Mouse (Mus musculus) heart, embryonic 11.5 days (tissue): Measurements from ENCODE around the gene Tmem106b. TPM values are rescaled to one million over a fixed set of nuclear protein-coding genes. Genes with fewer than 3 reads are reported as not detected.
A peak's percentile ranks its signal among the peaks of the same experiment; 100 is the strongest.

Source experiments
- ATAC-seq: fragments of 200-750 bp; cut with Nextera tagmentation; replicated peaks from 2 replicates; pipeline ENCODE4 v1.8.0; 2017; ENCODE audit warnings: moderate library complexity; ENCODE audit not compliant: insufficient number of reproducible peaks, low FRiP score, low TSS enrichment
- H3K27ac ChIP-seq: fragments of 300-500 bp; sonication (generic); 2 replicates; pipeline ENCODE4 v1.5.1; 2014; ENCODE audit warnings: mild to moderate bottlenecking, low read depth, low read length
- H3K27me3 ChIP-seq: fragments of 300-500 bp; sonication (generic); 2 replicates; pipeline ENCODE4 v1.6.1; 2014; ENCODE audit warnings: mild to moderate bottlenecking, low read length, mixed read lengths; ENCODE audit not compliant: control insufficient read depth, insufficient read depth
- H3K36me3 ChIP-seq: fragments of 300-500 bp; sonication (generic); 2 replicates; pipeline ENCODE4 v1.6.1; 2014; ENCODE audit warnings: mild to moderate bottlenecking, low read length, moderate library complexity, mixed read lengths; ENCODE audit not compliant: control insufficient read depth, insufficient read depth
- H3K4me1 ChIP-seq: fragments of 300-500 bp; sonication (generic); 2 replicates; pipeline ENCODE4 v1.6.1; 2014; ENCODE audit warnings: low read length; ENCODE audit not compliant: control insufficient read depth, insufficient read depth
- H3K4me2 ChIP-seq: fragments of 300-500 bp; sonication (generic); 2 replicates; pipeline ENCODE4 v1.6.1; 2014; ENCODE audit warnings: mild to moderate bottlenecking, moderate library complexity
- H3K4me3 ChIP-seq: fragments of 300-500 bp; sonication (generic); 2 replicates; pipeline ENCODE4 v1.5.1; 2014; ENCODE audit warnings: low read depth, low read length
- H3K9ac ChIP-seq: fragments of 300-500 bp; sonication (generic); 2 replicates; pipeline ENCODE4 v1.6.1; 2014; ENCODE audit warnings: mild to moderate bottlenecking, low read depth, low read length, moderate library complexity
- H3K9me3 ChIP-seq: fragments of 300-500 bp; sonication (generic); replicated peaks from 2 replicates; pipeline ENCODE4 v1.6.1; 2016; ENCODE audit warnings: low read length; ENCODE audit not compliant: control insufficient read depth
- WGBS: fragments of 180-500 bp; shearing (Covaris S2); extraction: QIAGEN DNeasy Blood & Tissue Kit; methylation state at CpG from one replicate; pipeline ENCODE4 v1.1.7; 2014; ENCODE audit not compliant: insufficient replicate concordance; 5-methylcytosine and 5-hydroxymethylcytosine counted together
- polyA plus RNA-seq: library from polyadenylated mRNA; unstranded; fragments of >200 nt; fragmentation: Nextera tagmentation; extraction: Ambion mirVana; gene quantifications from 2 replicates; pipeline ENCODE4 v1.2.1, GENCODE M21; 2014

Gene Tmem106b
- polyA plus RNA-seq, 1 experiment from 2014 or later = 27.5 TPM

GRCm38 (mm10) chr6:13062691-13063255, 6.8 kb upstream of the Tmem106b start:
- Histone ChIP-seq H3K9me3 (no peaks in the 10 kb centered on the region), H3K27me3 (no peaks in the 10 kb centered on the region), H3K4me2 (no peak overlapping the region), H3K27ac (no peak overlapping the region), H3K9ac (no peak overlapping the region), H3K4me1 (no peaks in the 10 kb centered on the region), H3K4me3 (no peak overlapping the region), H3K36me3 (no peaks in the 10 kb centered on the region)
- no peak for ATAC-seq
- WGBS = 68% methylated on average over 2 of the region's 2 CpGs

GRCm38 (mm10) chr6:13070147-13070425, 527 bp downstream of the Tmem106b start:
- Histone ChIP-seq H3K36me3 (peaks cover 3% of the 10 kb centered on the region; the same call in 1 of the 2 replicates), H3K27ac (peak overlapping the region; percentile 85), H3K27me3 (no peaks in the 10 kb centered on the region), H3K9me3 (no peaks in the 10 kb centered on the region), H3K9ac (peak overlapping the region; percentile 93), H3K4me3 (peak overlapping the region; percentile 97), H3K4me1 (peaks cover 4% of the 10 kb centered on the region; the same call in 1 of the 2 replicates), H3K4me2 (peak overlapping the region; percentile 77)
- ATAC-seq = 0 out of 2 replicates have a peak, but pooled peaks have one; percentile 20
- WGBS = 1% methylated on average over 11 of the region's 11 CpGs

- 41% methylated on average over 4 of the region's 4 CpGs for WGBS
- no peak overlapping the region for H3K27ac ChIP-seq
- peak; percentile 25 for ATAC-seq
These were observed 926 bp downstream of the Tmem106b start for GRCm38 (mm10) chr6:13070485-13070884.

DNA sequence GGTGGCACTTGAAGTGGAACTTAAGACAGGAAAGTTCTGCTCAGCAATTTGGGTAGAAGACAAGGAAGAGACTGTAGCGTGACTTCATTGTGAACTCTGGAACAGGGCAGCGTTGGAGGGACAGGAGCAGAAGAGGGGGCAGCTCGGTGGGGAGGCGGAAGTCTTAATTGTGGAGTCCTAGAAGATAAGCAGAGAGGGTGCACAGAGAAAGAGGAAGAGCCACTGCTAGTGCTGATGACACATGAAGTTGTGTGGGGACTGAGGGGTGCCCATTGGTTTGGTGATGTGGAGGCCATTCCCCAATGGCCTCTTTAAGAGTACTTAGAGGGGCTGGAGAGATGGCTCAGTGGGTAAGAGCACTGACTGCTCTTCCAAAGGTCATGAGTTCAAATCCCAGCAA, 3.5 kb downstream of the Tmem106b start:
- H3K4me1 ChIP-seq = peaks cover 4% of the 10 kb centered on the region; the same call in 1 of the 2 replicates
- H3K36me3 ChIP-seq = peaks cover 13% of the 10 kb centered on the region
- ATAC-seq = no peak
- WGBS = 86% methylated on average over 4 of the region's 4 CpGs
- H3K9ac ChIP-seq = no peak overlapping the region
- H3K4me2 ChIP-seq = no peak overlapping the region
- no peak overlapping the region for H3K4me3 ChIP-seq
- no peak overlapping the region for H3K27ac ChIP-seq
- no peaks in the 10 kb centered on the region for H3K27me3 ChIP-seq
- no peaks in the 10 kb centered on the region for H3K9me3 ChIP-seq

More at GRCm38 (mm10) chr6:13070485-13070884, 926 bp downstream of the Tmem106b start:
- peak overlapping the region; percentile 77 for H3K4me2 ChIP-seq
- H3K4me3 ChIP-seq = peak overlapping the region; percentile 97
- peaks cover 5% of the 10 kb centered on the region; the same call in 1 of the 2 replicates for H3K36me3 ChIP-seq
- H3K27me3 ChIP-seq = no peaks in the 10 kb centered on the region
- H3K9ac ChIP-seq = peak overlapping the region; percentile 93
- H3K4me1 ChIP-seq = peaks cover 4% of the 10 kb centered on the region; the same call in 1 of the 2 replicates
- no peaks in the 10 kb centered on the region for H3K9me3 ChIP-seq

GRCm38 (mm10) chr6:13073876-13074275, 4.3 kb downstream of the Tmem106b start:
- H3K27me3 ChIP-seq = no peaks in the 10 kb centered on the region
- H3K4me2 ChIP-seq = no peak overlapping the region
- 94% methylated on average over 2 of the region's 2 CpGs for WGBS
- no peak for ATAC-seq
- no peaks in the 10 kb centered on the region for H3K9me3 ChIP-seq
- no peak overlapping the region for H3K9ac ChIP-seq
- peaks cover 19% of the 10 kb centered on the region for H3K36me3 ChIP-seq
- H3K27ac ChIP-seq = no peak overlapping the region
- no peak overlapping the region for H3K4me3 ChIP-seq
- peaks cover 4% of the 10 kb centered on the region; the same call in 1 of the 2 replicates for H3K4me1 ChIP-seq

DNA sequence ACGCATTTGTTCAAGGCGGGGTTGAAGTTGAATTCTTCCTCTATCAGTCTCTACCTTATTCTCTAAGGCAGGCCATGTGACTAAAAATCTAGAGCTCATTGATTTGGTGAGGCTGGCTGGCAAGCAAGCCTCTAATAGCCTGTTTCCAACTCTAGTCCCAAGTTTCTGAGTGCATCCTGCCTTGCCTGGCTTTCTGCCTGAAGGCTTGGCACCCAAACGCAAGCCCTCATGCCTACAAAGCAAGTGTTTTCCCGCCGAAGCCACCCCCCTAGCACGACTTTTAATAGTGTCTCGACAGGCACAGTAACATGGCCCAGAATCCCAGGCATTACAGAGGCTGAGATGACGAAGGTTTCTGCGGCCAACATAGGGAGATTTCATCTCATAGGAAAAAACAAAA, 13.3 kb downstream of the Tmem106b start:
- H3K4me3 ChIP-seq = no peak overlapping the region
- no peak overlapping the region for H3K9ac ChIP-seq
- H3K27me3 ChIP-seq = no peaks in the 10 kb centered on the region
- no peaks in the 10 kb centered on the region for H3K9me3 ChIP-seq
- H3K4me1 ChIP-seq = no peaks in the 10 kb centered on the region
- no peak overlapping the region for H3K4me2 ChIP-seq
- 87% methylated on average over 9 of the region's 9 CpGs for WGBS
- no peak for ATAC-seq
- no peak overlapping the region for H3K27ac ChIP-seq
- H3K36me3 ChIP-seq = peaks cover 23% of the 10 kb centered on the region

- Histone ChIP-seq H3K9ac (no peak overlapping the region), H3K4me1 (no peaks in the 10 kb centered on the region), H3K9me3 (no peaks in the 10 kb centered on the region), H3K27ac (no peak overlapping the region), H3K36me3 (no peaks in the 10 kb centered on the region), H3K4me3 (no peak overlapping the region), H3K4me2 (no peak overlapping the region), H3K27me3 (no peaks in the 10 kb centered on the region)
- WGBS = 84% methylated on average over 2 of the region's 2 CpGs
- no peak for ATAC-seq
These were observed 27.3 kb downstream of the Tmem106b start for GRCm38 (mm10) chr6:13096656-13097435.

GRCm38 (mm10) chr6:13100137-13100536, 30.6 kb downstream of the Tmem106b start:
- Histone ChIP-seq H3K4me3 (no peak overlapping the region), H3K27me3 (no peaks in the 10 kb centered on the region), H3K36me3 (no peaks in the 10 kb centered on the region), H3K9me3 (no peaks in the 10 kb centered on the region), H3K9ac (no peak overlapping the region), H3K4me1 (no peaks in the 10 kb centered on the region), H3K4me2 (no peak overlapping the region), H3K27ac (no peak overlapping the region)
- no peak for ATAC-seq
- WGBS = 83% methylated on average over 2 of the region's 2 CpGs
